Mouse (Mus musculus) granulocyte monocyte progenitor cell, adult 5-6 weeks (primary cell): ENCODE measurements around the gene Smpd2. TPM values are rescaled to one million over a fixed set of nuclear protein-coding genes. Genes with fewer than 3 reads are reported as not detected.

Source experiments
- ATAC-seq: replicated peaks from 2 replicates; pipeline ENCODE4 v1.8.0; 2016; ENCODE audit warnings: mild to moderate bottlenecking, moderate TSS enrichment, inconsistent platforms; ENCODE audit not compliant: poor library complexity, severe bottlenecking
- total RNA-seq, 2 experiments: library from RNA; stranded (forward) in 1 of 2; stranded (reverse) in 1 of 2; fragments of 200-712, 200-1000 nt in 1 of 2; fragments of >200 nt in 1 of 2; fragmentation: Nextera tagmentation in 1 of 2; gene quantifications; 2 replicates each; pipeline ENCODE4 v1.2.3; 2014 to 2017

Smpd2 gene
- total RNA-seq, 2 experiments from 2014 or later = 13.0 to 23.0 TPM

DNA sequence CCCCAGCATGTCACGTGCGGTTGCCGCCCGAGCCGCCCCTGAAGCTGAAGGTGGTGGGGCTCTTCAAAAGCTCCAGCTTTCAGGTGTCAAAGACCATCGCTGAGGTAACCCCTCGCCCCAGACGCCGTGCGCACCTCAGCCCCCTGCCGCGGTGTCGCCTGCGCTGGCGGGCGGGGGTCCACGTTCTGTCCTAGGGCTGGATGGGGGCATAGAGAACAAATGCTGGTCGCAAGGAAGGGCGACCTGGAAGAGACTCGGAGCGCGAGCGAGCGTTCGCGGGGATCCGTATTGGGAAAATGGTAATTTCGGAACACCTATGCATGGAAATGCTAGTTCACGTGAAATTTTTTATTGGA is 327 bp upstream of the Smpd2 start:
- ATAC-seq = no peak

GRCm38 (mm10) chr10:41489294-41489693 is 875 bp downstream of the Smpd2 start:
- ATAC-seq = no peak

DNA sequence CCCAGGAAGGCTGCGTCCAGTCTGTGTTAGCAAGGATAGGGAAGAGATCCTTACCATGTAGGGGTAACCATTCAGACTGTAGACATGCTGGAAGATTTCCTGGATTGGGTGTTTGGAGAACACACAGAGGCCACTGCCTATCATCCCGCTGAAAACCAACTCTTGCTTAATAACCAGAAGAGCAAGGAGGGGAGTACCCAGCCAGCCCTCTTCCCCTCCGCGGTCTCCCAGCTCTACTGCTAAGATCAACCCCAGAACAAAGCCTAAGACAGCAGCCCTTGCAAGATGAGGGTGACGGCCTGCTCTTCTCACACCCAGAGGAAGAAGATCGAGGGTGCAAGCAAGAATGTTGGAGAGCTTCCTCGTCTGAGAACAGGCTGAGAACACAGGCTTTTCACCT is 1.3 kb downstream of the Smpd2 start:
- ATAC-seq = peak; percentile 57

DNA sequence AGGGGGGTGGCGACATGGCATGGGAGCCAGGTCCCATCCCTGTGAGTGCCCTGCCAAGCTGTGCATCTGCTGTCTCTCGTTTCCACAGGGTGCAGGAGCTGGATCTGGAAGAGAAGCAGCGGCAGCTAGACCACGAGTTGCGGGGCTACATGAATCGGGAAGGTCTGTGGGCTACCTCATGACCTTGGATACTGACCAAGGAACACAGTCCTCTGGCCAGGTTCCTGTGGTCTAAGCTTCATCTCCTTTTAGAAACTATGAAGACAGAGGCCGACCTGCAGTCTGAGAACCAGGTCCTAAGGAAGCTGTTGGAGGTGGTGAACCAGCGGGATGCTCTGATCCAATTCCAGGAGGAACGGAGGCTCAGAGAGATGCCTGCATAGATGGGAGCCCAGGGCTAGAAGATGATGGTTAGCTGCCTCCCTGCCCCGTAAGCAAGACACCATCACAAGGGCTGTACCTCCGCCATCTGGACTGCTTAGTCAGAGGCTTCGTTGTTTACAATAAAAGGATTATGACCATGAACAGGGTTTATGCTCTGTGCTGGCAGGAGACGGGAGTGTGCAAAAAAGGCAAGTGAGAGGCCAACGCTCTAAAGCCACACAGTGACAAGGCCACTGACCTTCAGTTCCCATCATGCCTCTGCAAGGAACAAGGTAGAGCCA is 3.5 kb downstream of the Smpd2 start:
- ATAC-seq = no peak

DNA sequence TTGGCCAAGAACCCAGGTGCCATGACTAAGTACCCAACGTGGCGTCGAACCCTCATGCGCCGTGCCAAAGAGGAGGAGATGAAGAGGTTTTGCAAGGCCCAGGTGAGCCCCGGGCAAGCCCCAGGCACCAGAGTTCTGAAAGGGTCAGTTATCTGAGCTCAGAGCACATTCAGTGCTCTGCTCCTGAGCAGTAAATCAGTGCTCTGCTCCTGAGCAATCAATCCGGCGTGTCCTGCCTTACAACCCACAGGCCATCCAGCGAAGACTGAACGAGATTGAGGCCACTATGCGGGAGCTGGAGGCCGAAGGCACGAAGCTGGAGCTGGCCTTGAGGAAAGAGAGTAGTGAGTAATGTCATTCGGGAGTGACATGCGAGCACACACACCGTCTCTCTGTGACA is 4.4 kb downstream of the Smpd2 start:
- ATAC-seq = no peak

GRCm38 (mm10) chr10:41482446-41482845 is 7.7 kb downstream of the Smpd2 start:
- no peak for ATAC-seq

GRCm38 (mm10) chr10:41480938-41481880 is 9.0 kb downstream of the Smpd2 start:
- ATAC-seq = no peak

- ATAC-seq = no peak
Observed at GRCm38 (mm10) chr10:41479961-41480360, 10.2 kb downstream of the Smpd2 start.

DNA sequence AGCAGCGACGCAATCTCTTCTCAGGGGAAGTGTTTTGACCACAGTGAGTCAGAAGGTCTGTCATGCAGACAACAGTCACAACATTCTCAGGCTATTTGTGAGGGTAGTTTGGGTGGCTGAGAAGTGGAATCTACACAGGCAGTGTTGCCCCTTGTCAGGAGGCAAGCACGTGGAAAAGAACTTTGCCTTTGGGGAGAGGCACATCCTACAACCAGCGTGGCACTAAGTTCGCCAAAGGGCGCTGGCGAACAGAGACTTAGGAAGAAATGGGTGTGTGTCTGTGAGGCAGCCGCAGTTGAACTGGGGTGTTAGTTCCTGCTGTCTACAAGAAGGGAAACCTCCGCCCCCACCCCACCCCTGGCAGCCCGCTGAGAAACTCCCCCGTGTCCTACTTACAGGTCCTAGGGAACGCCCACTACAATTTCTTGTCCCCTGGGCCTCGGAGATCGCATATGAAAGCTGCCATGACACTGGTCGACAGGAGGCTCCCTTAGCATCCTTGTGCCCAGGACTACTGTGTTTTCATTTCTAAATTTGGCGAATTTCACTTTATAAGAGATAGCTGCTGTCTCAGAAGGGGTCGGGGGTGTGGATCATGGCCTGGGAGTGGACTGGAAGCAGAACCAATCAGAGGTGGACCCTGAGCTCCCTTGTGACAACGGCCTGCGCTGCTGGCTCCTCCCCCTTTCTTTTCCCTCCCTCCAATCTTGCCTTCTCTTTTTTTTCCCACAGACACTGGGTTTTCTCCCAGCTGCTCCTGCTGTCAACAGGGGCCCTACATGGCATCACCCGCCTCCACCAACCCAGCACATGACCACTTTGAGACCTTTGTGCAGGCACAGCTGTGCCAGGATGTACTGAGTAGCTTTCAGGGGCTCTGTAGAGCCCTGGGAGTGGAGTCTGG is 12.6 kb downstream of the Smpd2 start:
- ATAC-seq = peak; percentile 56

GRCm38 (mm10) chr10:41477018-41477277 is 13.2 kb downstream of the Smpd2 start:
- no peak for ATAC-seq

DNA sequence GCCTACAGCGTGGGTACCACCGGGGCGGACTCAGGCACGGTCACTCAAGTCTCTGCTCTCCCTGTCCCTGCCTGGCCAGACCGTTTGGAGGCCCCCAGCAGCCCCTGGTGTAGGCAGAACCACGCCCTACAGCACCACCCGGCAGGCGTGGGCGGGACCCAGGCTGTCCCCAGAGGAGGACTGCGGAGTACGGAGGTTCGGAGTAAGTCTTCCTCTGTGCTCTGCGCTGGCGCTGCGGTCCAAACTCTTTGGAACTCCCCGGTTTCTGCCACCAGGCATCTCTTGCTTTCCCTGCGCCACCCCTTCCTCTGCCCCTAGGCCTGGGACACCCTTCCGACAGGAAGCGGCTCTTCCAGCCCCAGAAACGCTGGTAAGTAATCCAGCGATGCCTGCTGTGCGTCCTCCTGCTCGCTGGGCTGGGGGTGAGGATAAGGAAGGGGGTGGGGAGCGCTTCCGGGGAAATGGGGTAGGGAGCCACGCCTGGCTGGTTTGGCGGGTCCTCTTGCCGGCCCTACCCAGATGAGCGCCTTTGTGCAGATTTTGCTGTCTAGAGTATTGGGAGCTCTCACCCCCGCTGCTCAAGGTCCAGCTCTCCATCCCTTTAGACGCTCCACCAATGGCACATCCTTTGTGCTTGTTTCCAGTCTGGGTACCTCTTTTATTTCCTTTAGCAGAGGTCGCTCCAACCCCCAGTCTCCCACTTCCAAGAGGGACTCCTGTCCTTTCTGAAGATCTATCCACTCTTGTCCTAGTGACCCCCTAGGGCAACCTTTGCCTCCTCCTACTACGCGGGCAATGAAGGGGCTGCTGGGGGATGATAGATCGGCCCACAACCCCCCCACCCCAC is 13.8 kb downstream of the Smpd2 start, which contains the start of gene Mical1:
Gene Mical1, plus strand, starts transcription at position 144 of the 847 bp plus-strand sequence.
- peak; percentile 24 for ATAC-seq

- no peak for ATAC-seq
Observed at GRCm38 (mm10) chr10:41474981-41475391, 15.2 kb downstream of the Smpd2 start.

- ATAC-seq = peak; percentile 56
Observed at GRCm38 (mm10) chr10:41473782-41474468, 16.2 kb downstream of the Smpd2 start.

DNA sequence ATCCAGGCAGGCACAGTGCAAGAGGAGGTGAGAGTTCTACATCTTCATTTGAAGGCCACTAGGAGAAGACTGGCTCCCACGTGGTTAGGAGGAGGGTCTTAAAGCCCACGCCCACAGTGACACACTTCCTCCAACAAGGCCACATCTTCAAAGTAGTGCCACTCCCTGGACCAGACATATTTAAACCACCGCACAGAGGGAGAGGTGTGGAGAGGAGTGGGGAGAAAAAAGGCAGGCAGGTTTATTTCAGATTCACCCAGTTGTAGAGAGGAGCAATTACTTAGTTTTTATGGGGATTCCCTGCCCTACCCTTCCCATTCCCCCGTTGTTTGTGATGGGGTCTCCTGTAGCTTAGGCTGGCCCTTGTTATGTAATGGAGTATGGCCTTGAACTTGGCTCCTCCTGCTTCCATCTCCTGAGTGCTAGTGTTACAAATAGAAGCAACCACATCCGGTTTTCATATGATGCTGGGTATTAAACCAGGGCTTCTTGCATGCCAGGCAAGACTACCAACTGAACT is 17.1 kb downstream of the Smpd2 start:
- ATAC-seq = peak; percentile 25

- ATAC-seq = no peak
Observed at GRCm38 (mm10) chr10:41472534-41472933, 17.6 kb downstream of the Smpd2 start.

GRCm38 (mm10) chr10:41470693-41471092 is 19.5 kb downstream of the Smpd2 start:
- no peak for ATAC-seq

GRCm38 (mm10) chr10:41467325-41467724 is 22.8 kb downstream of the Smpd2 start:
- ATAC-seq = no peak

DNA sequence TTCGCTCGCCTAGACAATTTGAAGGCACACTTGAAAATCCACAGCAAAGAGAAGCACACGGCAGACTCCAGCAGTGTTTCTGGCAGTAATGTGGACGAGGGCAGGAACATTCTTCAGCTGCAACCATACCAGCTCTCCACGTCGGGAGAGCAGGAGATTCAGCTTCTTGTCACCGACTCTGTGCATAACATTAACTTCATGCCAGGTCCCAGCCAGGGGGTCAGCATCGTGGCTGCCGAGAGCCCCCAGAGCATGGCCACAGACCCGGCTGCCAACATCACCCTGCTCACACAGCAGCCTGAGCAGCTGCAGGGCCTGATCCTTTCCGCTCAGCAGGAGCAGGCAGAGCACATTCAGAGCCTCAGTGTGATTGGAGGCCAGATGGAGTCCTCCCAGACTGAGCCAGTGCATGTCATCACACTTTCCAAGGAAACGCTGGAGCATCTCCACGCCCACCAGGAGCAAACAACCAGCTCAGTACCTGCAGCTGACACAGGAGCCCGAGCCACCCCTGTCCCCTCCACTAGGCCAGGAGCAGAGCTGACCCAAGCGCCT is 25.7 kb downstream of the Smpd2 start:
- ATAC-seq = no peak
